Mouse (Mus musculus) ovary, postnatal 36 days (tissue): ENCODE measurements at regions not wholly inside any gene's neighbourhood (a gene's known extent, or its start where the extent isn't known, plus 50 kb on each side); places are given as distances from the start of the nearest gene placed in this dataset.

Experiments
- DNase-seq: peaks from one replicate; pipeline ENCODE4 v3.0.0; 2022; ENCODE audit warnings: low spot score, mixed read lengths

DNA sequence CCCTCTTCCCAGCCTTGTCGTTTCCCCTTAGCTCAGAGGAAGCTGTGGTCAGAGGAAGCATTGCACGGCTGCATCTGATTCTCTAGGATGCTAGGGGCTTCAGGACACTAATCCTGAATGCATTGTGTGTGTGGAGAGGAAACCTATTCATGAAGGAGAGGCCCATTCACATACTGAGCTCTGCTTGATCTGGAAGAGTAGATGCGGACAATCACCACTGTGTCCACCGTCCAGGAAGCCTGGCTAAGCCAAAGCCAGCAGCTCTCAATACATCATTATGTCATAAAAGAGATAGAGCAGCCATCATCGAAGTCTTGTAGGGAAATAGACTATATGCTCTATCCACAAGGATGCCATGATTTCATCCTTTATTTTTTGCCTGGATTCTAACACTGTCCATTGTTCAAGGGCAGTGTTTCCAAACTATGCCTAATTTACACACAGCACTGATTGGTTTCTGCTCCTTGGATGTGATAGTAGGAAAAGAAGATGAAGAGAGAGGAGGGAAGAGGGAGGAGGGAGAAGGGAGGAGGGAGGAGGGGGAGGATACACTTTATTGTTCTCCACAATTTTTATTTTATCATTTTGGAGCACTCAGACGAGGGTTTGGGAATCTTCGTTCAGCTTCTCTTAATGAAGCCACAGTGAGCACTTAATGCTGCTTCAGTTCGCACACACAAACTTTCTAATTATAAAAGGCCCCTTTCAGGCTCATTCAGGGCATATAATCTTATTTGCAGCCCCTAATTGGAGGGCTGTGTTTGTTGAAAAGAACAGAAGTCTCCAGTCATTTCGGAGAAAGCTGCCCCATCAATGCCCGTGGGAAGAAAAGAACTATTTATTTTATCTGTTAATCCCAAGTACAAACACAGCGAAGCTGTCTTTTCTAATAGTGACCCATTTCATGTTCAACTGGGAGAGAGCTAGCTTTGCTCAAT, 195.0 kb downstream of the Pdgfra start:
- no peak for DNase-seq

- no peak for DNase-seq
Observed at GRCm38 (mm10) chr5:75347774-75348116, 195.7 kb downstream of the Pdgfra start.

GRCm38 (mm10) chr5:75355266-75355665, 203.2 kb downstream of the Pdgfra start:
- no peak for DNase-seq

DNA sequence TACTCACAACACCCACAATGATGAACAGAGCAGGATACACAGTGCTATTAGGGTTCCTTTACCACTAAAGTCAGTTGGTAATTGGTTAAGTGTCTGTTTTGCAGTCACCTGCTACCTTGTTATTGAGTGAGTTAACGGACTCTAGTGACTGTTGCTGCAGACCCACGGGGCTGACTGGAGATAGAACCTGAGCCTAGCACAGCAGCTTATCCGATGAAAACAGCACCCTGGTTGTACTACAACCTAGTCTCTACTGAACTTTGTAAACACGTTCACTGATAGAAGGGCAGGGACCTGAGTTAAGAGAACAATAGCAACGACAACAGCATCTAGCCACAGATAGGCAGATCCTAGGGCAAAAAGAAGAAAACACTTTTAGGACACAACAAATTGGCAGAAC, 206.8 kb downstream of the Pdgfra start:
- no peak for DNase-seq

DNA sequence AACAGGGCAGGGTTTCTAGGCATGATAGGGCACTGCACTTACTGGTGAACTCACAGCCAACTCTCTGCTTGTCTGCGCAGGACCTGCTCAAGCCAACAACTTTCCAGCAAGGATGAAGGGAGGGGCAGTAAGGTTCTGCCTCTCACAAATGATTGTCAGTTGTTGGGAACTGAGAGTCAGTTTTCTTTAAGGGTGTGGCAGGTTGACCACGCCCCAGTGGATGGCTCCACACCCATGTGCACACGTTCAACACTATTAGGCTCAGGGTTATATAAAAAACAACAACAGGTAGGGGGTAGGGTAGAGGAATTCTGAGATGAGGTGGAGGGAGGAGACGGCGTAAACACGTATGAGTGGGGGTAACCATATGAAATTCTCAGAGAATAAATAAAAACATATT, 210.9 kb upstream of the Kit start:
- DNase-seq, result no peak

DNA sequence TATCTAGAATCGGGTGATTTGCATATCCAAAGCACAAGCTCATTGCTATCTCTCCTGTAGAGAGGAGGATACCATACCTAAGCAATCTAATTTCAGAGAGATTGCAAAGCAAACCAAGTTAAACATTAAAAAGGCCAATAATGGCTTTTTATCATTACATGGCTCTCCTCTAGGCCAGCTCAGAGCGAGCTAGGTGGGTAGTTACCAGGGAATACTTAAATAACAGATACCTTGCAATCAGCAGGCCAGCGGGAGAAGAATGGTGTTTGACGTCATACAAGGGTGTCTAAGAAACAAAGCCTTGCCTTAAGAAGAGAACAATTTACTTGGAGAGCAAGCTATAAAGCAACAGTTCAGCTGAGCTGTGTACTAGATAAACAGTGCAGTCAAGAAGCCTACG, 207.4 kb upstream of the Kit start:
- no peak for DNase-seq

DNA sequence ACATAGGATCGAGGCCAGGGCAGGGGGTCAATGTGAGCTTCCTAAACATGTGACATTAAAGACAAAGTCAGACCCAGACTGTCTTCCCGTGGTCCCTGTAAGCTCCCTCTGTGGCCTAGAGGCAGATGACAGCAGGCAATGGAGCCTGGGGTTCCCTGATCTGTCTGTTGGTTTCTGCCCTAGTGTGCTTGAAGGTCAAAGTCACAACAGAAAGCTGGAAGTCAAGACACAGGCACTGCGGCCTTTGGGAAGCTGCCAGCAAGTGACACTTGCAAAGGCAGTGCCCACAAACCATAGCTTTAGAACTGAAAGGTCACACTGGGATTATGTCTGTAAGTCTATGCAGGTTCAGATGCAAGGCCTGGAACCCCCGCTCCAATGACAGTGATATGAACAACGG, 206.0 kb upstream of the Kit start:
- peak; percentile 14 for DNase-seq

DNA sequence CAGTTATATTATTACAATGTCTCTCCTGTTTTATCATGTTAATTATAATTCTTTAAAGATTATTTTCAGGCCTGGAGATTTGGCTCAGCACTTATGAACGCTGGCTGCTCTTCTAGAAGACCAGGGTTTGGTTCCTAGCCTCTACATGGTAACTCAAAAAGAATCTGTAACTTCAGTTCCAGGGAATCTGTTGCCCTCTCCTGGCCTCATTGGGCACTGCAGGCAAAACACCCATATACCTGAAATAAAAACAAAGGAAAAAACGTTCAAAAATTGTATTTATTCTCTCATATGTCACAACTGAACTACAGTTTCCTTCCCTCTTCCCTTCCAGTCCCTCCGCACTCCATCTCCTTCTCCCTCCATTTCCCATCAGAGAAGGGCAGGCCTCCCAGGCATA, 201.9 kb upstream of the Kit start:
- DNase-seq, result no peak

GRCm38 (mm10) chr5:75377311-75378300, 197.1 kb upstream of the Kit start:
- DNase-seq, result no peak

GRCm38 (mm10) chr5:75378655-75379054, 196.1 kb upstream of the Kit start:
- no peak for DNase-seq

DNA sequence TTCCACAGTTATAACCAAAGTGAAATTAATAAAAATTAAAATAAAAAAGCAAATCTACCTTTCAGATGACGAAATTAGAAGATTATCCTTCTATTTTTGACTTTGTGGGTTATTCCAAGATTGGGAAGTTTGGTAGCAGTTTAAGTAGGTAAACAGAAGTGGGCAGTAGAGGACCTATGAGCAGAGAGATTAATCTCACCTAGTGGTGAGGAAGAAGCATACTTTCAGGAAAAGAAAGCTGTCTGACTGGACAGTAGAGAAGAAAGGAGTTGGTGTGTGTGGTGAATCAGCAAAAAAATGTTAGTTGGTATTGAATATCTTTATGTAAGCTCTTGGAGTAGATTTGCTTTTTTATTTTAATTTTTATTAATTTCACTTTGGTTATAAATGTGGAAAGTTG, 194.4 kb upstream of the Kit start:
- DNase-seq, result no peak

GRCm38 (mm10) chr5:75382138-75382537, 192.6 kb upstream of the Kit start:
- no peak for DNase-seq

DNA sequence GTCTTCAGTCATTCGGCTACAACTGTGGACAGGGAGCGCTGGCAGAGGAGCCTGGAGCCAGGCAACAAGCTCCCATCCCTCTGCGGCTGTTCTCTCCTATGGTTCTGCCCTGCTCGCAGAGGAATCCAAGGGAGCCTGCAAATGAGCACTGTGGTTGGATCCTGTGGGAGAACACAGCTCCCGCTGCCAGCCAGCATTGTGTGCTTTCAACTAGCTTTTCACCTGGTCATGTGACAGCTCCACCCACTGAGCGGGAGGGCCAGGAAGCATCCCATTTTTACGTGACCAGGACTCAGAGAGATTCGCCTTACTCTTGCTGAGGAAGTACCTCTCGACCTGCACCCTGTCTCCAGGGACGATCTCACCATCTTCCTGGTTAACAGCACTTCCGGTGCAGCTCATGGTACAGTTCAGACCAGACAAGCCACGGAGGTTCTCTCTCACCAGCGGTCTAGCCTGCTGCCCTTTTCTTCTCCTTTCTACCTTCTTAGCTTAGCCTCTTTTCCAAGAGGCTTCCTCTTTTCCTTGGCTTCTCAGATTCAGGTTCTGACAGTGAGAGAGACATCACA, 186.7 kb upstream of the Kit start:
- no peak for DNase-seq

GRCm38 (mm10) chr5:75388699-75389260, 185.9 kb upstream of the Kit start:
- no peak for DNase-seq

DNA sequence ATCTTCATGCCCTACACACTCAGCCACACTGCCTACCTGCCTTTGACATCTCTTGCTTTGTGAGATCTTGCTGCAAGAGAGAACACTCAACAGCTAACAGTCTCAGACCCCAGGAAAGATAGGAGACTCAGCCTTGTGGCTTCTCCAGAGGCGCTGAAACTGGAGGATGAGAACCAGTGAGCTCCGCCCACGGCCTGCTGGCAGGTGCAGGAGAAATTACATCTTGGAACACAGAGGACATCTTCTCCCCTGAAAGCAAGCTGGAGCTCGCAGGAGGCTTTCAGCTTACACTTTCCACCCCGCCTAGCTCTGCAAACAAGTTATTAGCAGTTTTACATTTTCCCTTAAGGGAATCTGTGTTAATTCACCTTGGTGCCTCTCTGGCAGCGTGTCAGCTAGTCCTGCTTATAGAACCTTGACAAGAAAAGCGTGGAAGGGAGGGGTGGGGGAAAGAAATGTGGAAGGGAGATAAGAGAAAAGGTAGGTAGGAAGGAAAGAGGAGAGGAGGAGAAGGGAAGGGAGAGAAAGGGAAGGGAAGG, 185.2 kb upstream of the Kit start:
- no peak for DNase-seq

DNA sequence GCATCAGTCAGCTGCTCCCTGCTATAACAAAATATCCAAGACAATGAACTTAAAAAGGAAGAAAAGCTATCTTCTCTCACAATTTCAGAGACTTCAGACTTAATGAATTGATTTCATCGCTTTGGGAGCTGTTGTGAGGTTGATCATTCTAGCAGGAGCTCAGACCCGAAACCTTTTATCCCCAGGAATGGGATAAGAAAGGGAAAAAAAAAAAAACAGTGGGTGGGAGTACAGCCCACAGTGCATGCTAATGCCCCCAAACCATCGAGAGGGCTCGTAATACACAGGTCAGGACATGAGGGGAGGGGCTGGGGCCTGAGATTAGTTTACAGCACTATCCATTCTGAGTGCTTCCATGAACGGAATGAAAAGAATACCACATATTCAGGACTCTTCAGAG, 175.9 kb upstream of the Kit start:
- DNase-seq, result no peak

DNA sequence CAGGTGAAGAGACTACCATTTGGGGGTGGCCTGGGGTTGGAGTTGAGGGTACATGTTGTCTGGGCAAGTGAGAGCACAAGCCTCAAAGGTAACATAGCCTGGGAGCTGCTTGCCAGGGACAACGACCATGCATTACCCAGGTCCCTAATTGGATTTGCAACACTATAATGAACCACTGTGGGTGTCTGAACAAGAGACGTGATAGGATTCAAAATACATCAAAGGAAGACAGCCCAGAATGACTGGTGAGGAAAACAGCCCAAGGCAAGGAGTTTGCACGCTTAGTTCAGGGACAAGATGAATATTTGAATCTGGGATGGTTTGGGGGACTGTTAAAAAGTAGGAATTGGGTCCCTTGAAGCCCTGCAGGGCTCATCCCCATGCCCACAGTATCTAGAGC, 173.0 kb upstream of the Kit start:
- no peak for DNase-seq

- no peak for DNase-seq
Observed at GRCm38 (mm10) chr5:75402631-75403030, 172.1 kb upstream of the Kit start.

- DNase-seq, result no peak
Observed at GRCm38 (mm10) chr5:75403531-75403930, 171.2 kb upstream of the Kit start.

DNA sequence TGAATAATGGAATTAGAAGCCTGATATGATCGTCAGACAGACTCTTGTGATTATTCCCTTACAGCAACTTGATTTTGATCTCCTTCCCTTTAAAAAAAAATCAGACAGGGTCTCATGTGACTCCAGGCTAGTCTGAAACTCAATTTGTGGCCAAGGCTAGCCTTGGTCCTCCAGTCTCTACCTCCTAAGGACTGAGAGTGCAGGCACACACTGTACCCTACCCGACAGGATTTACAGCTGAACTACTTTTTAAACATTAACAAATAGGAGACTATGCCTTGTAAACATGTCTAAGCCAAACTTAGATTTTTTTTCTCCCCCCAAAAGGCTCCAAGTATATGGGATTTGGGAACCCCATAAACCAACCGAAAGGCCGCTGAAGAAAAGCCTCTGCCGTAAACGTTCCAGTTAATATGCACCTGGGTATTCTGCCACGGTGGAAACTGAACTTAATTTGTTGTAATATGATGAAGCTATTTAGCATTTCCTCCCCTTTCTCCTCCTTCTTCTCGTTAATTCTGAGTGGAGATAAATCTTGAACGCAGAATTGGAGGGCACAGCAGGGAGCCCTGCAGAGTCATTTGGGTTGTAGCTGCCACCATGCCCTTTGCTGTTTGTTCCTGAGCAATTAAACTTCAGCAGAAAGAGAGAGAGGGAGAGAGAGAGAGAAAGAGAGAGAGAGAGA, 170.0 kb upstream of the Kit start:
- DNase-seq, result no peak

GRCm38 (mm10) chr5:75405496-75405895, 169.2 kb upstream of the Kit start:
- DNase-seq, result no peak
